Mouse (Mus musculus): ENCODE data around the gene Eml4. TPM values are rescaled to one million over a fixed set of nuclear protein-coding genes. Genes with fewer than 3 reads are reported as not detected.

The Eml4 gene
- polyA plus RNA-seq, 1 experiment from 2014 or later = 47.1 TPM

GRCm38 (mm10) chr17:83517280-83518015 lies 166.7 kb downstream of the Eml4 start, which contains the start of gene Cox7a2l:
Gene Cox7a2l, minus strand, starts transcription at chr17:83517330.
- no peak within 1 kb of the TSS for H3K27ac ChIP-seq (ENCODE audit: low read depth, low read length)
- no peak within 1 kb of the TSS for H3K4me3 ChIP-seq (ENCODE audit: low read depth, low read length)
- ATAC-seq (ENCODE audit: low FRiP score) (no peak), DNase-seq (ENCODE audit: low spot score) (no peak)
- H3K9me3 ChIP-seq (ENCODE audit: control insufficient read depth, low read length) = no peaks in the 10 kb centered on the region
- H3K4me2 ChIP-seq (replicated peaks; ENCODE audit: low read depth, low read length) = no peak within 1 kb of the TSS
- no peaks in the 10 kb centered on the region for H3K4me1 ChIP-seq (replicated peaks; ENCODE audit: control insufficient read depth, insufficient read depth, low read length)
- no peak within 1 kb of the TSS for H3K9ac ChIP-seq (ENCODE audit: low read depth, low read length)
- H3K27me3 ChIP-seq (ENCODE audit: control insufficient read depth, insufficient read depth, low read length) = no peaks in the 10 kb centered on the region
- 89% methylated on average over 8 of the region's 8 CpGs for whole genome bisulfite sequencing
- H3K36me3 ChIP-seq (ENCODE audit: control insufficient read depth, insufficient read depth, low read length) = no peaks in the 10 kb centered on the region

DNA sequence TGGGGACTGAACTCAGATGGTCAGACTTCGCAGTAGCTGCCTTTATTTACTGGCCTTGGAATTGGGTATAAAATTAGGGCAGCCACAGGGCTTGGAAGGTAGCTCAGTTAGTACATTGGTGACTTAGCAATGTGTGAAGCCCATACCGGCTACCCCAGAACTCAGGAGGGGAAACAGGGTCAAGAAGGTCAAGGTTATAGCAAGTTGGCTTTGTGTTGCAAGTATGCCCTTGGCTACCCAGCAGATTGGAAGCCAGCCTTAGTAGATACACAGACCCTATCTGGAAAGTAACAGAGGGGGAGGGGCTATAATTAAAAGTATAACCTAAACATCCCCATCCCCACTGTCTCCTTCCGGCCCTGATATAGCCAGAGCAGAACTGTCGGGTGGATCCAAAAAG lies 171.2 kb downstream of the Eml4 start:
- H3K9ac ChIP-seq (ENCODE audit: low read depth, low read length) = no peak overlapping the region
- no peak overlapping the region for H3K4me3 ChIP-seq (ENCODE audit: low read depth, low read length)
- WGBS = 95% methylated on average over 4 of the region's 4 CpGs
- no peaks in the 10 kb centered on the region for H3K27me3 ChIP-seq (ENCODE audit: control insufficient read depth, insufficient read depth, low read length)
- no peak overlapping the region for H3K27ac ChIP-seq (ENCODE audit: low read depth, low read length)
- H3K4me1 ChIP-seq (replicated peaks; ENCODE audit: control insufficient read depth, insufficient read depth, low read length) = peaks cover 8% of the 10 kb centered on the region
- DNase-seq (ENCODE audit: low spot score) (no peak), ATAC-seq (ENCODE audit: low FRiP score) (no peak)
- no peak overlapping the region for H3K4me2 ChIP-seq (replicated peaks; ENCODE audit: low read depth, low read length)
- no peaks in the 10 kb centered on the region for H3K9me3 ChIP-seq (ENCODE audit: control insufficient read depth, low read length)
- no peaks in the 10 kb centered on the region for H3K36me3 ChIP-seq (ENCODE audit: control insufficient read depth, insufficient read depth, low read length)

DNA sequence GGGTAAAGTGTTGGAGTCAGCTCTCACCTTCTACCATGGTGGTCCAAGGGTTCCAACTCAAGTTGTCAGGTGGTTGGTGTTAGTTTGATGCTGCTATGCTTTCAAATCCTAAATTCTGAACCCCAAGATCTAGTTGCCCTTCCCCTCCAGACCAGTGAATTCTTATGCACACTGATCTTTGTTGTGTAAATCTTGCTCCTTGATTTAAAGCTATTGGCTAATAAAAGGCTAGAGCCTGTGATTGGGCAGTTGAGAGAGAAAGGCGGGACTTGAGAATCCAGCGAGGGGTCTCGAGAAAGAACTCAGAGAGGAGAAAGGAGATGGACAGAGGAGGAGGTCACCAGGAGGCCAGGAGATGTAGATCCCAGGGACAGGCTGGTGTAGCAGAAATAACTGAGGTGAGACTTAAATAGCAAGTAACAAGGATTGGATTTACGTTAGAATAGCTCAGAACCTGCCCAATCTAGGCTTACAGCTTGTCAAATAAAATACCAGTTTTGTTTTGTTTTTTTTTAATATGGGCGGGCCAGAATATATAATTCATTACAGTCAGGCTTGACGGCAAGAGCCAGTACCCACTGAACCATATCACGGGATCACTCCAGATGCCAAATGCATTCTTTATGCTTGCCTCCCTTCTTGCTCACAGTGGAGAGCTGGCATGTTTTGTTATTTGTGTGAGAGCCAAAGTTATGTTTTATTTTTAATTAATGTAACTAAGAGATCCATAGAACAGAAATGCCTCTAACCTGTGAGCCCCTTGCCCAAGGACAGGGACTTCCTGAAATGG lies 172.1 kb downstream of the Eml4 start:
- DNase-seq (ENCODE audit: low spot score) (no peak), ATAC-seq (ENCODE audit: low FRiP score) (no peak)
- H3K9me3 ChIP-seq (ENCODE audit: control insufficient read depth, low read length) = no peaks in the 10 kb centered on the region
- H3K4me3 ChIP-seq (ENCODE audit: low read depth, low read length) = no peak overlapping the region
- H3K9ac ChIP-seq (ENCODE audit: low read depth, low read length) = no peak overlapping the region
- no peaks in the 10 kb centered on the region for H3K36me3 ChIP-seq (ENCODE audit: control insufficient read depth, insufficient read depth, low read length)
- no peak overlapping the region for H3K27ac ChIP-seq (ENCODE audit: low read depth, low read length)
- H3K27me3 ChIP-seq (ENCODE audit: control insufficient read depth, insufficient read depth, low read length) = no peaks in the 10 kb centered on the region
- no peak overlapping the region for H3K4me2 ChIP-seq (replicated peaks; ENCODE audit: low read depth, low read length)
- WGBS = 69% methylated on average over 7 of the region's 7 CpGs
- H3K4me1 ChIP-seq (replicated peaks; ENCODE audit: control insufficient read depth, insufficient read depth, low read length) = peaks cover 12% of the 10 kb centered on the region

DNA sequence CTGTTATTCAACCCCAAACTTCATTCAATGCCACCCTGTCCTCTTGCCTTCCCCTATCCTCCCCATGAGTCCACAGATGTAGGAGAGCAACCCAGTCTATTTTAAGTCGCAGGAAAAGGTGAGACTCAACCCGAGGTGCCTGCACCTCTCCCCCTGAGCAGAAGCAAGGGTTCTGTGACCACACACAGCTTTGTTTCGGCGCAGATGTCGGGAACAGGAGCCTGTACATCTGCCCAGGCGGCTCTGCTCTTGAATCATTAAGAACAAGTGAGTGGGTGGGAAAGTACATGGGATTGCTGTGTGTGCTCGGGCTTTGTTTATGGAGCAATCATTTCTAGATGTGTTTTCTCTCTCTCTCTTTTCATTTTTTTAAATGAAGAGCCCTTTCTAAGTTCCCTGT lies 174.0 kb downstream of the Eml4 start:
- 40% methylated on average over 7 of the region's 7 CpGs for WGBS
- no peak overlapping the region for H3K4me2 ChIP-seq (replicated peaks; ENCODE audit: low read depth, low read length)
- no peak overlapping the region for H3K27ac ChIP-seq (ENCODE audit: low read depth, low read length)
- no peak overlapping the region for H3K9ac ChIP-seq (ENCODE audit: low read depth, low read length)
- H3K27me3 ChIP-seq (ENCODE audit: control insufficient read depth, insufficient read depth, low read length) = no peaks in the 10 kb centered on the region
- no peak overlapping the region for H3K4me3 ChIP-seq (ENCODE audit: low read depth, low read length)
- no peak for ATAC-seq (ENCODE audit: low FRiP score)
- H3K4me1 ChIP-seq (replicated peaks; ENCODE audit: control insufficient read depth, insufficient read depth, low read length) = peaks cover 16% of the 10 kb centered on the region
- no peaks in the 10 kb centered on the region for H3K9me3 ChIP-seq (ENCODE audit: control insufficient read depth, low read length)
- DNase-seq (ENCODE audit: low spot score) = no peak
- H3K36me3 ChIP-seq (ENCODE audit: control insufficient read depth, insufficient read depth, low read length) = no peaks in the 10 kb centered on the region

- Histone ChIP-seq H3K9ac (ENCODE audit: low read depth, low read length) (no peak overlapping the region), H3K4me1 (replicated peaks; ENCODE audit: control insufficient read depth, insufficient read depth, low read length) (peaks cover 16% of the 10 kb centered on the region), H3K27ac (ENCODE audit: low read depth, low read length) (no peak overlapping the region), H3K4me2 (replicated peaks; ENCODE audit: low read depth, low read length) (no peak overlapping the region), H3K9me3 (ENCODE audit: control insufficient read depth, low read length) (no peaks in the 10 kb centered on the region), H3K27me3 (ENCODE audit: control insufficient read depth, insufficient read depth, low read length) (no peaks in the 10 kb centered on the region), H3K4me3 (ENCODE audit: low read depth, low read length) (no peak overlapping the region), H3K36me3 (ENCODE audit: control insufficient read depth, insufficient read depth, low read length) (no peaks in the 10 kb centered on the region)
- ATAC-seq (ENCODE audit: low FRiP score) (no peak), DNase-seq (ENCODE audit: low spot score) (no peak)
- 3% methylated on average over 8 of the region's 8 CpGs for WGBS
These were observed 174.9 kb downstream of the Eml4 start for GRCm38 (mm10) chr17:83525596-83525995.

GRCm38 (mm10) chr17:83526091-83526561 lies 175.4 kb downstream of the Eml4 start:
- peak; percentile 14; the same call in 1 of the 2 replicates for ATAC-seq (ENCODE audit: low FRiP score)
- no peak overlapping the region for H3K9ac ChIP-seq (ENCODE audit: low read depth, low read length)
- DNase-seq (ENCODE audit: low spot score) = peak; percentile 41
- no peak overlapping the region; the same call in 1 of the 2 replicates for H3K27ac ChIP-seq (ENCODE audit: low read depth, low read length)
- no peaks in the 10 kb centered on the region for H3K27me3 ChIP-seq (ENCODE audit: control insufficient read depth, insufficient read depth, low read length)
- no peaks in the 10 kb centered on the region for H3K9me3 ChIP-seq (ENCODE audit: control insufficient read depth, low read length)
- H3K4me1 ChIP-seq (replicated peaks; ENCODE audit: control insufficient read depth, insufficient read depth, low read length) = peaks cover 16% of the 10 kb centered on the region
- no peak overlapping the region for H3K4me2 ChIP-seq (replicated peaks; ENCODE audit: low read depth, low read length)
- no peak overlapping the region for H3K4me3 ChIP-seq (ENCODE audit: low read depth, low read length)
- WGBS = 9% methylated on average over 5 of the region's 5 CpGs
- H3K36me3 ChIP-seq (ENCODE audit: control insufficient read depth, insufficient read depth, low read length) = no peaks in the 10 kb centered on the region

- 25% methylated on average over 13 of the region's 13 CpGs for WGBS
- Histone ChIP-seq H3K4me3 (ENCODE audit: low read depth, low read length) (no peak overlapping the region), H3K9me3 (ENCODE audit: control insufficient read depth, low read length) (no peaks in the 10 kb centered on the region), H3K27ac (ENCODE audit: low read depth, low read length) (peak overlapping the region; percentile 54; the same call in 1 of the 2 replicates), H3K4me1 (replicated peaks; ENCODE audit: control insufficient read depth, insufficient read depth, low read length) (peaks cover 16% of the 10 kb centered on the region), H3K9ac (ENCODE audit: low read depth, low read length) (no peak overlapping the region), H3K4me2 (replicated peaks; ENCODE audit: low read depth, low read length) (no peak overlapping the region; the same call in 1 of the 2 replicates), H3K36me3 (ENCODE audit: control insufficient read depth, insufficient read depth, low read length) (no peaks in the 10 kb centered on the region), H3K27me3 (ENCODE audit: control insufficient read depth, insufficient read depth, low read length) (no peaks in the 10 kb centered on the region)
- peak; percentile 91 for ATAC-seq (ENCODE audit: low FRiP score)
- DNase-seq (ENCODE audit: low spot score) = peak; percentile 77
These were observed 176.1 kb downstream of the Eml4 start for GRCm38 (mm10) chr17:83526624-83527532.

DNA sequence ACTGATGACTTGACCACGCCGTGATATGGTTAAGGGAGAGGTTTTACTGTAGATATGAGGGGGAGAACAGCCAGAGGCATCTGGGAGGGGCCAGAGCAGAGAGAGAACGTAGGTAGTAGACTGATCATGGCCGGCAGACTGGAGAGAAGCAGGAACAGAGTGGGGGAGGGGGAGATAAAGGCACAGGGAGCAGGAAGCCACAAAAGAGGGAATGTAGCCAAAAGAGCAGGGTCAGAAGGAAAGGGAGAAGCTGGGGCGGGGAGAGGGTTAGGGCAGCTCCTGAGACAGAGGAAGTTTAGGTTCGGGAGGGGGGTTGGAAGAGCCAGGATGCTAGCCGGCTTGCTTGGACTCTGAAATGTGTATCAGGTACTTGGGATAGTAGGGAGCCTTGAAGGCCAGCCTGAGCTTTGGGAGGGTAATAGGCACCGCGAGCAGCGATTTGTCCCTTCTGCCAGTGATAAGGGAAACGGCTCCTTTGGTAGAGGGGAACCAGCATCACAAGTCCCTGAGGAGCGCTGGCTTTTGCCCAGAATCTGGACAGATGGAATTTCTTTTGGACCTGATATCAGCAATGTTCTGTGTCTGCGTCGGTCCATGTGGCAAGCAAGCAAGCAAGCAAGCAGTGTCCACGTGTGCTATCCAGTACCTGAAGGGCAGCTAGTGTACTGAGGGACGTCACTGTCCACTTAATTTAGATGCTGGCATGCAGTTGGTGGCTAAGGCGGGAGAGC lies 177.1 kb downstream of the Eml4 start:
- 26% methylated on average over 17 of the region's 17 CpGs for WGBS

More for the DNA sequence above, 177.1 kb downstream of the Eml4 start:
- DNase-seq (ENCODE audit: low spot score) = peak; percentile 70
- no peaks in the 10 kb centered on the region for H3K36me3 ChIP-seq (ENCODE audit: control insufficient read depth, insufficient read depth, low read length)
- peaks cover 16% of the 10 kb centered on the region for H3K4me1 ChIP-seq (replicated peaks; ENCODE audit: control insufficient read depth, insufficient read depth, low read length)
- H3K4me3 ChIP-seq (ENCODE audit: low read depth, low read length) = no peak overlapping the region
- peak; percentile 75 for ATAC-seq (ENCODE audit: low FRiP score)
- H3K4me2 ChIP-seq (replicated peaks; ENCODE audit: low read depth, low read length) = peak overlapping the region; percentile 34
- no peaks in the 10 kb centered on the region for H3K9me3 ChIP-seq (ENCODE audit: control insufficient read depth, low read length)
- H3K9ac ChIP-seq (ENCODE audit: low read depth, low read length) = no peak overlapping the region
- H3K27me3 ChIP-seq (ENCODE audit: control insufficient read depth, insufficient read depth, low read length) = no peaks in the 10 kb centered on the region
- peak overlapping the region; percentile 54; the same call in 1 of the 2 replicates for H3K27ac ChIP-seq (ENCODE audit: low read depth, low read length)
